Mouse (Mus musculus): ENCODE results near the gene Kcnk15.

- no peak for TF ChIP-seq CTCF (IDR thresholded peaks at IDR 0.05; ENCODE audit: insufficient read depth, low read depth, low read length)
- no peak for TF ChIP-seq POLR2A (IDR thresholded peaks at IDR 0.05; ENCODE audit: insufficient read depth, low read depth, low read length)
Measured at GRCm38 (mm10) chr2:163893446-163894370, 40.3 kb downstream of the Kcnk15 start.
